Mouse (Mus musculus) T-cell, adult 2 months (primary cell): ENCODE measurements around the gene Naaa.

Experiments used
- DNase-seq: peaks from one replicate; pipeline ENCODE4 v3.0.0; 2022; ENCODE audit warnings: low spot score

Naaa gene

GRCm38 (mm10) chr5:92277437-92278394, at the start of gene Naaa:
Gene Naaa, minus strand, starts transcription at chr5:92278170.
- peak; percentile 78 for DNase-seq

GRCm38 (mm10) chr5:92327367-92327766, 49.4 kb upstream of the Naaa start:
- peak; percentile 35 for DNase-seq

- no peak for DNase-seq
Measured at GRCm38 (mm10) chr5:92323264-92323663, 45.3 kb upstream of the Naaa start.

GRCm38 (mm10) chr5:92322612-92323011, 44.6 kb upstream of the Naaa start:
- no peak for DNase-seq

GRCm38 (mm10) chr5:92321631-92322400, 43.8 kb upstream of the Naaa start:
- DNase-seq = no peak

GRCm38 (mm10) chr5:92318596-92318995, 40.6 kb upstream of the Naaa start:
- no peak for DNase-seq

- DNase-seq = no peak
Measured at GRCm38 (mm10) chr5:92318119-92318518, 40.1 kb upstream of the Naaa start.

GRCm38 (mm10) chr5:92313776-92314175, 35.8 kb upstream of the Naaa start:
- no peak for DNase-seq

- peak; percentile 76 for DNase-seq
Measured at GRCm38 (mm10) chr5:92312046-92312715, 34.2 kb upstream of the Naaa start.

GRCm38 (mm10) chr5:92309681-92310511, 31.9 kb upstream of the Naaa start, which contains the start of gene Sdad1:
Gene Sdad1, minus strand, starts transcription at chr5:92310479.
- peak; percentile 93 for DNase-seq

- DNase-seq = no peak
Measured at GRCm38 (mm10) chr5:92304291-92304690, 26.3 kb upstream of the Naaa start.

GRCm38 (mm10) chr5:92302149-92302840, 24.3 kb upstream of the Naaa start:
- DNase-seq = no peak

GRCm38 (mm10) chr5:92294525-92294924, 16.6 kb upstream of the Naaa start:
- no peak for DNase-seq

- DNase-seq = no peak
Measured at GRCm38 (mm10) chr5:92291652-92292414, 13.9 kb upstream of the Naaa start.

- DNase-seq = no peak
Measured at GRCm38 (mm10) chr5:92287840-92288239, 9.9 kb upstream of the Naaa start.

GRCm38 (mm10) chr5:92283107-92283506, 5.1 kb upstream of the Naaa start:
- DNase-seq = no peak

GRCm38 (mm10) chr5:92282571-92282970, 4.6 kb upstream of the Naaa start:
- DNase-seq = no peak

GRCm38 (mm10) chr5:92278942-92279537, 1.1 kb upstream of the Naaa start:
- DNase-seq = no peak

GRCm38 (mm10) chr5:92270496-92270895, 7.5 kb downstream of the Naaa start:
- no peak for DNase-seq
